Mouse (Mus musculus): ENCODE measurements around the gene Ipmk. TPM values are rescaled to one million over a fixed set of nuclear protein-coding genes. Genes with fewer than 3 reads are reported as not detected.
A peak's percentile ranks its signal among the peaks of the same experiment; 100 is the strongest.

The Ipmk gene
- polyA plus RNA-seq, 1 experiment from 2014 or later: 18.2 TPM

GRCm38 (mm10) chr10:71342030-71342805 lies 5.3 kb upstream of the Ipmk start:
- Histone ChIP-seq H3K9ac (no peak overlapping the region), H3K27ac (no peak overlapping the region), H3K4me3 (no peak overlapping the region), H3K4me2 (no peak overlapping the region), H3K27me3 (replicated peaks) (no peaks in the 10 kb centered on the region), H3K9me3 (no peaks in the 10 kb centered on the region), H3K4me1 (peaks cover 44% of the 10 kb centered on the region), H3K36me3 (replicated peaks) (no peaks in the 10 kb centered on the region)
- ATAC-seq (replicated peaks): no peak
- 90% methylated on average over 7 of the region's 7 CpGs for WGBS

GRCm38 (mm10) chr10:71343130-71343529 lies 4.4 kb upstream of the Ipmk start:
- WGBS: 88% methylated on average over 3 of the region's 3 CpGs
- Histone ChIP-seq H3K9me3 (no peaks in the 10 kb centered on the region), H3K4me1 (peaks cover 44% of the 10 kb centered on the region), H3K27ac (no peak overlapping the region), H3K4me2 (no peak overlapping the region), H3K9ac (no peak overlapping the region), H3K4me3 (no peak overlapping the region), H3K36me3 (replicated peaks) (no peaks in the 10 kb centered on the region), H3K27me3 (replicated peaks) (no peaks in the 10 kb centered on the region)
- ATAC-seq (replicated peaks): no peak

- no peak for ATAC-seq (replicated peaks)
- WGBS: 24% methylated on average over 14 of the region's 14 CpGs
- H3K36me3 ChIP-seq (replicated peaks): no peaks in the 10 kb centered on the region
- H3K9me3 ChIP-seq: no peaks in the 10 kb centered on the region
- H3K27ac ChIP-seq: no peak overlapping the region
- H3K4me1 ChIP-seq: peaks cover 46% of the 10 kb centered on the region
- H3K4me3 ChIP-seq: peak overlapping the region; percentile 99
- no peaks in the 10 kb centered on the region for H3K27me3 ChIP-seq (replicated peaks)
- peak overlapping the region; percentile 99 for H3K9ac ChIP-seq
- peak overlapping the region; percentile 68 for H3K4me2 ChIP-seq
Measured at GRCm38 (mm10) chr10:71343567-71344265, 3.8 kb upstream of the Ipmk start.

GRCm38 (mm10) chr10:71344579-71345143 lies 2.9 kb upstream of the Ipmk start, which contains the start of gene Cisd1:
Gene Cisd1 (minus strand): TSS chr10:71344954.
- H3K4me1 ChIP-seq: peaks cover 56% of the 10 kb centered on the region
- no peaks in the 10 kb centered on the region for H3K36me3 ChIP-seq (replicated peaks)
- H3K4me3 ChIP-seq: peak within 1 kb of the TSS; percentile 99
- no peaks in the 10 kb centered on the region for H3K9me3 ChIP-seq
- H3K9ac ChIP-seq: peak within 1 kb of the TSS; percentile 99
- H3K27ac ChIP-seq: peak within 1 kb of the TSS; percentile 82
- 0% methylated on average over 60 of the region's 60 CpGs for WGBS
- no peaks in the 10 kb centered on the region for H3K27me3 ChIP-seq (replicated peaks)
- H3K4me2 ChIP-seq: peak within 1 kb of the TSS; percentile 68
- ATAC-seq (replicated peaks): peak; percentile 80

- Histone ChIP-seq H3K4me1 (peaks cover 56% of the 10 kb centered on the region), H3K9ac (no peak overlapping the region), H3K4me3 (no peak overlapping the region), H3K27me3 (replicated peaks) (no peaks in the 10 kb centered on the region), H3K9me3 (no peaks in the 10 kb centered on the region), H3K27ac (no peak overlapping the region), H3K36me3 (replicated peaks) (0 out of 2 replicates have a peak, but pooled peaks cover under 1% of the 10 kb centered on the region), H3K4me2 (no peak overlapping the region)
- WGBS: 61% methylated on average over 2 of the region's 2 CpGs
- ATAC-seq (replicated peaks): no peak
Measured at GRCm38 (mm10) chr10:71346106-71346505, 1.5 kb upstream of the Ipmk start.

GRCm38 (mm10) chr10:71346722-71347508 lies 648 bp upstream of the Ipmk start:
- Histone ChIP-seq H3K9me3 (no peaks in the 10 kb centered on the region), H3K9ac (peak overlapping the region; percentile 92), H3K4me1 (peaks cover 51% of the 10 kb centered on the region), H3K27ac (peak overlapping the region; percentile 90), H3K4me2 (peak overlapping the region; percentile 93), H3K36me3 (replicated peaks) (0 out of 2 replicates have a peak, but pooled peaks cover 7% of the 10 kb centered on the region), H3K4me3 (peak overlapping the region; percentile 81), H3K27me3 (replicated peaks) (no peaks in the 10 kb centered on the region)
- ATAC-seq (replicated peaks): no peak
- WGBS: 11% methylated on average over 13 of the region's 13 CpGs

- Histone ChIP-seq H3K4me1 (peaks cover 43% of the 10 kb centered on the region), H3K27me3 (replicated peaks) (no peaks in the 10 kb centered on the region), H3K9ac (peak overlapping the region; percentile 92), H3K9me3 (no peaks in the 10 kb centered on the region), H3K27ac (peak overlapping the region; percentile 90), H3K4me2 (peak overlapping the region; percentile 93), H3K4me3 (peak overlapping the region; percentile 81), H3K36me3 (replicated peaks) (0 out of 2 replicates have a peak, but pooled peaks cover 7% of the 10 kb centered on the region)
- under 1% methylated on average over 48 of the region's 48 CpGs for WGBS
- peak; percentile 65 for ATAC-seq (replicated peaks)
Measured at GRCm38 (mm10) chr10:71347964-71348636, 537 bp downstream of the Ipmk start.

- Histone ChIP-seq H3K9me3 (no peaks in the 10 kb centered on the region), H3K36me3 (replicated peaks) (0 out of 2 replicates have a peak, but pooled peaks cover 7% of the 10 kb centered on the region), H3K27me3 (replicated peaks) (no peaks in the 10 kb centered on the region), H3K4me1 (peaks cover 36% of the 10 kb centered on the region), H3K27ac (peak overlapping the region; percentile 90; the same call in 1 of the 2 replicates), H3K4me3 (peak overlapping the region; percentile 81), H3K4me2 (peak overlapping the region; percentile 93), H3K9ac (peak overlapping the region; percentile 92)
- WGBS: 21% methylated on average over 16 of the region's 16 CpGs
- no peak for ATAC-seq (replicated peaks)
Measured at GRCm38 (mm10) chr10:71348637-71349280, 1.2 kb downstream of the Ipmk start.

GRCm38 (mm10) chr10:71349290-71349689 lies 1.7 kb downstream of the Ipmk start:
- 0 out of 2 replicates have a peak, but pooled peaks cover 7% of the 10 kb centered on the region for H3K36me3 ChIP-seq (replicated peaks)
- H3K27ac ChIP-seq: no peak overlapping the region
- no peaks in the 10 kb centered on the region for H3K27me3 ChIP-seq (replicated peaks)
- H3K9me3 ChIP-seq: no peaks in the 10 kb centered on the region
- WGBS: 89% methylated on average over 1 of the region's 1 CpGs
- peaks cover 31% of the 10 kb centered on the region for H3K4me1 ChIP-seq
- peak overlapping the region; percentile 93 for H3K4me2 ChIP-seq
- ATAC-seq (replicated peaks): no peak
- no peak overlapping the region; the same call in 1 of the 2 replicates for H3K9ac ChIP-seq
- H3K4me3 ChIP-seq: peak overlapping the region; percentile 81

GRCm38 (mm10) chr10:71351301-71351700 lies 3.7 kb downstream of the Ipmk start:
- ATAC-seq (replicated peaks): no peak
- Histone ChIP-seq H3K9me3 (no peaks in the 10 kb centered on the region), H3K9ac (no peak overlapping the region), H3K27me3 (replicated peaks) (no peaks in the 10 kb centered on the region), H3K4me2 (no peak overlapping the region), H3K36me3 (replicated peaks) (0 out of 2 replicates have a peak, but pooled peaks cover 7% of the 10 kb centered on the region), H3K4me1 (peaks cover 24% of the 10 kb centered on the region), H3K27ac (no peak overlapping the region), H3K4me3 (no peak overlapping the region)
- 86% methylated on average over 7 of the region's 7 CpGs for WGBS

- H3K36me3 ChIP-seq (replicated peaks): 0 out of 2 replicates have a peak, but pooled peaks cover 7% of the 10 kb centered on the region
- H3K9ac ChIP-seq: no peak overlapping the region
- no peaks in the 10 kb centered on the region for H3K9me3 ChIP-seq
- no peak overlapping the region for H3K4me2 ChIP-seq
- H3K4me1 ChIP-seq: peaks cover 13% of the 10 kb centered on the region
- ATAC-seq (replicated peaks): no peak
- WGBS: 86% methylated on average over 9 of the region's 9 CpGs
- H3K4me3 ChIP-seq: no peak overlapping the region
- no peak overlapping the region for H3K27ac ChIP-seq
- no peaks in the 10 kb centered on the region for H3K27me3 ChIP-seq (replicated peaks)
Measured at GRCm38 (mm10) chr10:71353850-71354249, 6.3 kb downstream of the Ipmk start.
